13 mouse cellular contexts compared by ENCODE assay signal in genomic region chr11:96743000-96743399, GRCm38 (mm10). TPM values are rescaled to one million over a fixed set of nuclear protein-coding genes. Genes with fewer than 3 reads are reported as not detected.
DNase-seq lines count a peak whose midpoint lies in the region; ATAC-seq and TF ChIP-seq lines count a peak whose summit lies in the region.
"Had no signal": no experiment of that assay in that cellular context is flagged by ENCODE, and none has a peak within 500 bp of the region (broad histone marks: within the 10 kb centered on the region; RNA-seq: fewer than 3 reads in every experiment).

No protein-coding gene starts in this region.

- no peak for TF ChIP-seq CTCF in forebrain, postnatal 0 days (IDR thresholded peaks at IDR 0.05; ENCODE audit: low read depth)

- no peak for DNase-seq in forebrain, embryonic 10.5 days (ENCODE audit: extremely low spot score, low spot score)
- DNase-seq in forebrain, postnatal 0 days, result no peak
- no peak for DNase-seq in midbrain, embryonic 10.5 days (ENCODE audit: low spot score)
- no peak for DNase-seq in adrenal gland, adult 2 months
- no peak for DNase-seq in right cerebral cortex, postnatal 4 days
- DNase-seq: lung, postnatal 14 days; thymus, postnatal 25 days had no signal

- H3K9ac ChIP-seq in forebrain, postnatal 0 days, result no peak overlapping the region
- H3K9ac ChIP-seq in midbrain, embryonic 16.5 days (ENCODE audit: low read depth, low read length), result no peak overlapping the region
- H3K9ac ChIP-seq in hindbrain, embryonic 15.5 days, result peak overlapping the region; percentile 16; the same call in 1 of the 2 replicates
- peak overlapping the region; percentile 13 for H3K9ac ChIP-seq in neural tube, embryonic 14.5 days (replicated peaks; ENCODE audit: low read depth, low read length)
- H3K9ac ChIP-seq: embryonic facial prominence, embryonic 13.5 days; limb, embryonic 15.5 days had no signal

- H3K27ac ChIP-seq in forebrain, embryonic 10.5 days, result peak overlapping the region; percentile 65
- H3K27ac ChIP-seq in forebrain, postnatal 0 days (ENCODE audit: low read depth, low read length), result no peak overlapping the region
- H3K27ac ChIP-seq in midbrain, embryonic 10.5 days (replicated peaks), result peak overlapping the region; percentile 77
- H3K27ac ChIP-seq in midbrain, embryonic 16.5 days (ENCODE audit: low read length), result no peak overlapping the region
- peak overlapping the region; percentile 85 for H3K27ac ChIP-seq in hindbrain, embryonic 15.5 days (replicated peaks)
- peak overlapping the region; percentile 95 for H3K27ac ChIP-seq in neural tube, embryonic 14.5 days (ENCODE audit: low read depth, low read length)
- H3K27ac ChIP-seq: embryonic facial prominence, embryonic 13.5 days; limb, embryonic 15.5 days had no signal

- H3K4me1 ChIP-seq in forebrain, embryonic 10.5 days, result peaks cover 81% of the 10 kb centered on the region
- H3K4me1 ChIP-seq in forebrain, postnatal 0 days (ENCODE audit: insufficient read depth), result no peaks in the 10 kb centered on the region; the same call in 1 of the 2 replicates
- H3K4me1 ChIP-seq in midbrain, embryonic 10.5 days, result peaks cover 84% of the 10 kb centered on the region
- H3K4me1 ChIP-seq in midbrain, embryonic 16.5 days (ENCODE audit: control insufficient read depth, insufficient read depth, low read length), result peaks cover 20% of the 10 kb centered on the region
- peaks cover 70% of the 10 kb centered on the region for H3K4me1 ChIP-seq in hindbrain, embryonic 15.5 days (replicated peaks)
- H3K4me1 ChIP-seq in neural tube, embryonic 14.5 days (ENCODE audit: control insufficient read depth, insufficient read depth, low read length), result peaks cover 42% of the 10 kb centered on the region
- H3K4me1 ChIP-seq: limb, embryonic 15.5 days had no signal

- 75% methylated on average over 11 of the region's 11 CpGs for WGBS in forebrain, embryonic 10.5 days
- 24% methylated on average over 11 of the region's 11 CpGs for WGBS in forebrain, postnatal 0 days
- WGBS in midbrain, embryonic 10.5 days, result 70% methylated on average over 11 of the region's 11 CpGs
- 17% methylated on average over 11 of the region's 11 CpGs for WGBS in midbrain, embryonic 16.5 days
- 23% methylated on average over 11 of the region's 11 CpGs for WGBS in hindbrain, embryonic 15.5 days
- WGBS in neural tube, embryonic 14.5 days, result 16% methylated on average over 11 of the region's 11 CpGs

- H3K4me3 ChIP-seq in forebrain, embryonic 10.5 days, result no peak overlapping the region
- H3K4me3 ChIP-seq in forebrain, postnatal 0 days (ENCODE audit: low read depth, low read length), result no peak overlapping the region
- H3K4me3 ChIP-seq in midbrain, embryonic 10.5 days, result peak overlapping the region; percentile 14; the same call in 1 of the 2 replicates
- H3K4me3 ChIP-seq in midbrain, embryonic 16.5 days (ENCODE audit: low read depth, low read length), result no peak overlapping the region
- H3K4me3 ChIP-seq in hindbrain, embryonic 15.5 days, result no peak overlapping the region
- no peak overlapping the region for H3K4me3 ChIP-seq in neural tube, embryonic 14.5 days (ENCODE audit: low read depth, low read length)
- H3K4me3 ChIP-seq: embryonic facial prominence, embryonic 13.5 days; limb, embryonic 15.5 days had no signal

- H3K36me3 ChIP-seq in forebrain, embryonic 10.5 days (replicated peaks), result no peaks in the 10 kb centered on the region
- H3K36me3 ChIP-seq in forebrain, postnatal 0 days (ENCODE audit: insufficient read depth), result no peaks in the 10 kb centered on the region
- no peaks in the 10 kb centered on the region for H3K36me3 ChIP-seq in midbrain, embryonic 10.5 days
- H3K36me3 ChIP-seq in midbrain, embryonic 16.5 days (ENCODE audit: control insufficient read depth, insufficient read depth, low read length), result no peaks in the 10 kb centered on the region
- H3K36me3 ChIP-seq in hindbrain, embryonic 15.5 days, result no peaks in the 10 kb centered on the region
- no peaks in the 10 kb centered on the region for H3K36me3 ChIP-seq in neural tube, embryonic 14.5 days (ENCODE audit: control insufficient read depth, insufficient read depth, low read length)
- H3K36me3 ChIP-seq: embryonic facial prominence, embryonic 13.5 days; limb, embryonic 15.5 days had no signal

- no peaks in the 10 kb centered on the region for H3K9me3 ChIP-seq in forebrain, embryonic 10.5 days
- no peaks in the 10 kb centered on the region for H3K9me3 ChIP-seq in forebrain, postnatal 0 days (ENCODE audit: low read length)
- H3K9me3 ChIP-seq in midbrain, embryonic 10.5 days (replicated peaks), result no peaks in the 10 kb centered on the region
- H3K9me3 ChIP-seq in midbrain, embryonic 16.5 days (replicated peaks; ENCODE audit: control insufficient read depth, low read length, poor library complexity, severe bottlenecking), result no peaks in the 10 kb centered on the region
- no peaks in the 10 kb centered on the region for H3K9me3 ChIP-seq in hindbrain, embryonic 15.5 days
- H3K9me3 ChIP-seq in neural tube, embryonic 14.5 days (ENCODE audit: control insufficient read depth, low read length), result no peaks in the 10 kb centered on the region
- H3K9me3 ChIP-seq: embryonic facial prominence, embryonic 13.5 days; limb, embryonic 15.5 days had no signal

- no peak for ATAC-seq in forebrain, postnatal 0 days
- ATAC-seq in midbrain, embryonic 16.5 days, result no peak
- ATAC-seq in hindbrain, embryonic 15.5 days (ENCODE audit: low FRiP score, low read depth), result peak; percentile 49; the same call in 1 of the 2 replicates
- ATAC-seq in neural tube, embryonic 14.5 days (ENCODE audit: low read depth), result peak; percentile 47
- ATAC-seq: intestine, postnatal 0 days had no signal

- peaks cover 83% of the 10 kb centered on the region for H3K27me3 ChIP-seq in forebrain, embryonic 10.5 days (ENCODE audit: poor library complexity, severe bottlenecking)
- peaks cover 24% of the 10 kb centered on the region for H3K27me3 ChIP-seq in forebrain, postnatal 0 days (ENCODE audit: insufficient read depth, low read length)
- H3K27me3 ChIP-seq in midbrain, embryonic 10.5 days (ENCODE audit: low read depth, poor library complexity, severe bottlenecking), result peaks cover 12% of the 10 kb centered on the region
- H3K27me3 ChIP-seq in midbrain, embryonic 16.5 days (ENCODE audit: control insufficient read depth, insufficient read depth, low read depth, low read length), result peaks cover 3% of the 10 kb centered on the region; the same call in 1 of the 2 replicates
- H3K27me3 ChIP-seq in hindbrain, embryonic 15.5 days, result no peaks in the 10 kb centered on the region
- H3K27me3 ChIP-seq in neural tube, embryonic 14.5 days (ENCODE audit: control insufficient read depth, insufficient read depth, low read length), result no peaks in the 10 kb centered on the region

- H3K4me2 ChIP-seq in forebrain, postnatal 0 days (ENCODE audit: low read depth), result no peak overlapping the region
- H3K4me2 ChIP-seq in midbrain, embryonic 16.5 days (ENCODE audit: low read length), result no peak overlapping the region
- peak overlapping the region; percentile 44 for H3K4me2 ChIP-seq in hindbrain, embryonic 15.5 days
- H3K4me2 ChIP-seq in neural tube, embryonic 14.5 days (ENCODE audit: low read depth, low read length), result peak overlapping the region; percentile 54
- H3K4me2 ChIP-seq: embryonic facial prominence, embryonic 13.5 days; limb, embryonic 15.5 days had no signal

RNA-seq across cellular contexts. Expression of gene Snx11, which starts 34.4 kb away (rescaled TPM):
- 25.7 and 27.5 TPM in 2 replicates for polyA plus RNA-seq in forebrain, embryonic 10.5 days (2016; fragmentation: Nextera tagmentation; extraction: Ambion mirVana)
- total RNA-seq in forebrain, postnatal 0 days (2014; rRNA removed), result 59.2 and 68.8 TPM in 2 replicates
- polyA plus RNA-seq in forebrain, postnatal 0 days (2015; fragmentation: Nextera tagmentation; extraction: Ambion mirVana), result 32.7 and 37.1 TPM in 2 replicates
- polyA plus RNA-seq in midbrain, embryonic 10.5 days (2016; fragmentation: Nextera tagmentation; extraction: Ambion mirVana), result 27.6 and 33.0 TPM in 2 replicates
- polyA plus RNA-seq in midbrain, embryonic 16.5 days (2015; fragmentation: Nextera tagmentation; extraction: Ambion mirVana), result 46.7 TPM in 2 replicates
- polyA plus RNA-seq in hindbrain, embryonic 15.5 days (2015; fragmentation: Nextera tagmentation; extraction: Ambion mirVana), result 55.6 and 64.2 TPM in 2 replicates
- 43.9 and 51.2 TPM in 2 replicates for polyA plus RNA-seq in neural tube, embryonic 14.5 days (2014; fragmentation: Nextera tagmentation; extraction: Ambion mirVana)
- 10 to 100 TPM; 22.7 to 31.2 TPM for total RNA-seq in adrenal gland, adult 2 months (2021)
- 12.4 and 12.6 TPM in 2 replicates for polyA plus RNA-seq in adrenal gland, adult 2 months (2012; rRNA removed)

RNA-seq across cellular contexts. Expression of gene Cbx1, which starts 45.9 kb away (rescaled TPM):
- 188 and 202 TPM in 2 replicates for polyA plus RNA-seq in forebrain, embryonic 10.5 days (2016; fragmentation: Nextera tagmentation; extraction: Ambion mirVana)
- 57.0 and 62.4 TPM in 2 replicates for total RNA-seq in forebrain, postnatal 0 days (2014; rRNA removed)
- polyA plus RNA-seq in forebrain, postnatal 0 days (2015; fragmentation: Nextera tagmentation; extraction: Ambion mirVana), result 53.7 and 55.6 TPM in 2 replicates
- polyA plus RNA-seq in midbrain, embryonic 10.5 days (2016; fragmentation: Nextera tagmentation; extraction: Ambion mirVana), result 193 and 198 TPM in 2 replicates
- 56.2 and 66.3 TPM in 2 replicates for polyA plus RNA-seq in midbrain, embryonic 16.5 days (2015; fragmentation: Nextera tagmentation; extraction: Ambion mirVana)
- 66.0 and 78.0 TPM in 2 replicates for polyA plus RNA-seq in hindbrain, embryonic 15.5 days (2015; fragmentation: Nextera tagmentation; extraction: Ambion mirVana)
- polyA plus RNA-seq in neural tube, embryonic 14.5 days (2014; fragmentation: Nextera tagmentation; extraction: Ambion mirVana), result 62.5 and 66.5 TPM in 2 replicates
- total RNA-seq in adrenal gland, adult 2 months (2021), result 10 to 100 TPM; 65.7 to 72.8 TPM
- polyA plus RNA-seq in adrenal gland, adult 2 months (2012; rRNA removed), result 40.0 and 58.2 TPM in 2 replicates

Comparison
In these comparisons a context has a peak if more than half of its experiments do, and no peak if none do; other contexts are left out.
1. H3K27ac ChIP-seq: peak in forebrain, embryonic 10.5 days (single experiment), midbrain, embryonic 10.5 days (single experiment), hindbrain, embryonic 15.5 days (single experiment) and neural tube, embryonic 14.5 days (single experiment); none in forebrain, postnatal 0 days (single experiment) and midbrain, embryonic 16.5 days (single experiment).
2. ATAC-seq: peak in hindbrain, embryonic 15.5 days (single experiment) and neural tube, embryonic 14.5 days (single experiment); none in forebrain, postnatal 0 days (single experiment) and midbrain, embryonic 16.5 days (single experiment).
3. H3K4me2 ChIP-seq: peak in hindbrain, embryonic 15.5 days (single experiment) and neural tube, embryonic 14.5 days (single experiment); none in forebrain, postnatal 0 days (single experiment) and midbrain, embryonic 16.5 days (single experiment).
4. H3K9ac ChIP-seq: peak in hindbrain, embryonic 15.5 days (single experiment) and neural tube, embryonic 14.5 days (single experiment); none in forebrain, postnatal 0 days (single experiment) and midbrain, embryonic 16.5 days (single experiment).